Mouse (Mus musculus): ENCODE results near the gene Tmem179.

GRCm38 (mm10) chr12:112537233-112537632 is 20.7 kb upstream of the Tmem179 start:
- TF ChIP-seq CTCF (conservative IDR thresholded peaks at IDR 0.05 in 1 of 2, IDR thresholded peaks at IDR 0.05 in 1 of 2; ENCODE audit: low read depth in 2 of 2, low read length in 2 of 2), result no peak
- no peak for TF ChIP-seq SMC3 (IDR thresholded peaks at IDR 0.05; ENCODE audit: low read depth, low read length)
- TF ChIP-seq MAZ (IDR thresholded peaks at IDR 0.05; ENCODE audit: low read depth, low read length), result no peak
- TF ChIP-seq USF2 (conservative IDR thresholded peaks at IDR 0.05; ENCODE audit: low read depth, low read length), result no peak
- TF ChIP-seq MYC (IDR thresholded peaks at IDR 0.05; ENCODE audit: low read depth, low read length), result no peak
- no peak for TF ChIP-seq CHD2 (IDR thresholded peaks at IDR 0.05; ENCODE audit: low read length)
- TF ChIP-seq IRF4 (IDR thresholded peaks at IDR 0.05; ENCODE audit: low read depth, low read length), result no peak
- TF ChIP-seq NELFE (IDR thresholded peaks at IDR 0.05; ENCODE audit: low read depth, low read length), result no peak
- TF ChIP-seq HCFC1 (IDR thresholded peaks at IDR 0.05; ENCODE audit: low read depth, low read length), result no peak
- TF ChIP-seq MXI1 (IDR thresholded peaks at IDR 0.05; ENCODE audit: low read depth, low read length), result no peak
- no peak for TF ChIP-seq USF1 (IDR thresholded peaks at IDR 0.05; ENCODE audit: low read depth, low read length)
